In the genomic region with DNA sequence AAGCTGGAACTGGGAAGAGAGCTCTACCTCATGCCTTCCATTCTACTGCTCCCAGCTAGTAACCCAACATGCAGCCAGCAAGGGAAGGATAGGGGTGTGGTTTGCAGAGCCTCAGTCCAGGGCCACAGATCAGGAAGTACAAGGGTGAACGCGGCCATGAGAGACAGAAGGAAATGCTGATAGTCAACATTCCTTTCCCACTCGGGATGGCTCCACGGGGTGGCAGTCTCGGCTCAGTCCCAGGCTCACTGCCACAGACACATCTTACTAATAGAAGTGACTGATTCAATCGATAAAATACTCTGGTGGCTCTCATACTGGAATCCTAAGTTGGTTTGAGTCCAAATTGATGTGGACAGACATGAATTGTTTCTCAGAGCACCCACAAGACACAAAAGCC, we compare ENCODE assay signal across 9 mouse cellular contexts. TPM values are rescaled to one million over a fixed set of nuclear protein-coding genes. Genes with fewer than 3 reads are reported as not detected.
A peak's percentile ranks its signal among the peaks of the same experiment; 100 is the strongest.
DNase-seq lines count a peak whose midpoint lies in the region; ATAC-seq and TF ChIP-seq lines count a peak whose summit lies in the region.
"Had no signal": no experiment of that assay in that cellular context is flagged by ENCODE, and none has a peak within 500 bp of the region (broad histone marks: within the 10 kb centered on the region; RNA-seq: fewer than 3 reads in every experiment).

No protein-coding gene starts in this region.

- H3K36me3 ChIP-seq in midbrain, embryonic 14.5 days (ENCODE audit: control insufficient read depth, insufficient read depth, low read length), result peaks cover 45% of the 10 kb centered on the region
- H3K36me3 ChIP-seq in midbrain, embryonic 11.5 days (ENCODE audit: control insufficient read depth, insufficient read depth, low read length), result peaks cover 6% of the 10 kb centered on the region
- H3K36me3 ChIP-seq in heart, postnatal 0 days (replicated peaks; ENCODE audit: control insufficient read depth, insufficient read depth, low read length), result peaks cover 28% of the 10 kb centered on the region

- no peak overlapping the region for H3K4me3 ChIP-seq in midbrain, embryonic 14.5 days (replicated peaks; ENCODE audit: low read depth, low read length)
- H3K4me3 ChIP-seq in midbrain, embryonic 11.5 days (ENCODE audit: low read depth, low read length), result no peak overlapping the region
- H3K4me3 ChIP-seq in heart, postnatal 0 days (ENCODE audit: low read depth, low read length), result no peak overlapping the region
- H3K4me3 ChIP-seq: neural tube, embryonic 13.5 days had no signal

- no peak overlapping the region for H3K27ac ChIP-seq in midbrain, embryonic 14.5 days (replicated peaks; ENCODE audit: low read depth, low read length)
- H3K27ac ChIP-seq in midbrain, embryonic 11.5 days (ENCODE audit: low read depth, low read length), result no peak overlapping the region
- H3K27ac ChIP-seq in heart, postnatal 0 days (ENCODE audit: low read depth), result peak overlapping the region; percentile 35; the same call in 1 of the 2 replicates
- H3K27ac ChIP-seq: neural tube, embryonic 13.5 days had no signal

- peak; percentile 73 for TF ChIP-seq CTCF in heart, postnatal 0 days (IDR thresholded peaks at IDR 0.05; ENCODE audit: low read depth)

- H3K9me3 ChIP-seq in midbrain, embryonic 14.5 days (ENCODE audit: control insufficient read depth, low read length), result no peaks in the 10 kb centered on the region
- no peaks in the 10 kb centered on the region for H3K9me3 ChIP-seq in midbrain, embryonic 11.5 days (ENCODE audit: control insufficient read depth, low read length)
- H3K9me3 ChIP-seq in heart, postnatal 0 days (replicated peaks; ENCODE audit: control insufficient read depth, low read length), result no peaks in the 10 kb centered on the region
- H3K9me3 ChIP-seq: neural tube, embryonic 13.5 days had no signal

- no peak for TF ChIP-seq EP300 in heart, postnatal 0 days (IDR thresholded peaks at IDR 0.05; ENCODE audit: low read depth)

- H3K27me3 ChIP-seq in midbrain, embryonic 14.5 days (ENCODE audit: control insufficient read depth, insufficient read depth, low read length), result no peaks in the 10 kb centered on the region
- no peaks in the 10 kb centered on the region for H3K27me3 ChIP-seq in midbrain, embryonic 11.5 days (ENCODE audit: control insufficient read depth, insufficient read depth, low read length)
- H3K27me3 ChIP-seq in heart, postnatal 0 days (ENCODE audit: control insufficient read depth, insufficient read depth, low read length), result no peaks in the 10 kb centered on the region
- H3K27me3 ChIP-seq: neural tube, embryonic 13.5 days had no signal

- peak; percentile 35 for DNase-seq in midbrain, embryonic 14.5 days
- DNase-seq in midbrain, embryonic 11.5 days (ENCODE audit: low spot score, missing footprints), result no peak
- DNase-seq in adrenal gland, postnatal 14 days, result peak; percentile 79
- peak; percentile 59 for DNase-seq in heart, postnatal 0 days (ENCODE audit: low spot score)
- peak; percentile 34 to 61 for DNase-seq in layer of hippocampus, postnatal 10 days (ENCODE audit: low spot score in 2 of 2)
- peak; percentile 42 for DNase-seq in right cerebral cortex, postnatal 14 days
- no peak for DNase-seq in cerebellum, adult 8-10 months
- no peak for DNase-seq in cerebellum, adult 18-20 months

- H3K9ac ChIP-seq in midbrain, embryonic 14.5 days (replicated peaks; ENCODE audit: low read length), result no peak overlapping the region
- no peak overlapping the region for H3K9ac ChIP-seq in midbrain, embryonic 11.5 days (ENCODE audit: low read length)
- H3K9ac ChIP-seq in heart, postnatal 0 days (replicated peaks; ENCODE audit: low read depth, low read length), result no peak overlapping the region
- H3K9ac ChIP-seq: neural tube, embryonic 13.5 days had no signal

- 88% methylated on average over 6 of the region's 6 CpGs for WGBS in midbrain, embryonic 14.5 days
- WGBS in midbrain, embryonic 11.5 days, result 92% methylated on average over 6 of the region's 6 CpGs
- WGBS in heart, postnatal 0 days, result 13% methylated on average over 6 of the region's 6 CpGs

- no peak overlapping the region for H3K4me2 ChIP-seq in midbrain, embryonic 14.5 days (ENCODE audit: low read length)
- H3K4me2 ChIP-seq in midbrain, embryonic 11.5 days, result no peak overlapping the region
- H3K4me2 ChIP-seq in heart, postnatal 0 days (ENCODE audit: low read depth, low read length), result no peak overlapping the region
- H3K4me2 ChIP-seq: neural tube, embryonic 13.5 days had no signal

- ATAC-seq in midbrain, embryonic 14.5 days (ENCODE audit: low FRiP score, low TSS enrichment), result no peak
- no peak for ATAC-seq in midbrain, embryonic 11.5 days (ENCODE audit: low FRiP score)
- ATAC-seq in heart, postnatal 0 days (ENCODE audit: insufficient read depth, low read depth), result peak; percentile 73

- H3K4me1 ChIP-seq in midbrain, embryonic 14.5 days (ENCODE audit: control insufficient read depth, insufficient read depth, low read length), result no peaks in the 10 kb centered on the region
- no peaks in the 10 kb centered on the region for H3K4me1 ChIP-seq in midbrain, embryonic 11.5 days (ENCODE audit: control insufficient read depth, insufficient read depth, low read length)
- no peaks in the 10 kb centered on the region for H3K4me1 ChIP-seq in heart, postnatal 0 days (ENCODE audit: control insufficient read depth, insufficient read depth)
- H3K4me1 ChIP-seq: neural tube, embryonic 13.5 days had no signal

RNA-seq across cellular contexts. Expression of a gene that starts 17.7 kb away (rescaled TPM):
- polyA plus RNA-seq in midbrain, embryonic 14.5 days (2014; fragmentation: Nextera tagmentation; extraction: Ambion mirVana), result 33.4 and 36.9 TPM in 2 replicates
- 83.8 and 85.1 TPM in 2 replicates for polyA plus RNA-seq in midbrain, embryonic 11.5 days (2014; fragmentation: Nextera tagmentation; extraction: Ambion mirVana)
- 33.4 and 35.7 TPM in 2 replicates for total RNA-seq in adrenal gland, postnatal 14 days (2021)
- 32.2 and 50.4 TPM in 2 replicates for total RNA-seq in heart, postnatal 0 days (2014; rRNA removed; ENCODE audit: low replicate concordance)
- 34.1 and 35.4 TPM in 2 replicates for polyA plus RNA-seq in heart, postnatal 0 days (2015; fragmentation: Nextera tagmentation; extraction: Ambion mirVana)
- total RNA-seq in layer of hippocampus, postnatal 10 days (2021), result 10 to 100 TPM; 23.2 to 24.5 TPM

RNA-seq across cellular contexts. Expression of a gene that starts 27.8 kb away (rescaled TPM):
- 1.6 and 2.5 TPM in 2 replicates for polyA plus RNA-seq in midbrain, embryonic 14.5 days (2014; fragmentation: Nextera tagmentation; extraction: Ambion mirVana)
- polyA plus RNA-seq in midbrain, embryonic 11.5 days (2014; fragmentation: Nextera tagmentation; extraction: Ambion mirVana), result 11.3 and 15.4 TPM in 2 replicates
- total RNA-seq in adrenal gland, postnatal 14 days (2021), result 27.6 and 35.4 TPM in 2 replicates
- total RNA-seq in heart, postnatal 0 days (2014; rRNA removed; ENCODE audit: low replicate concordance), result 0.08 and 0.15 TPM in 2 replicates
- polyA plus RNA-seq in heart, postnatal 0 days (2015; fragmentation: Nextera tagmentation; extraction: Ambion mirVana), result 0.11 and 0.12 TPM in 2 replicates
- under 1 TPM; 0.57 to 0.76 TPM for total RNA-seq in layer of hippocampus, postnatal 10 days (2021)

Comparison
In these comparisons a context has a peak if more than half of its experiments do, and no peak if none do; other contexts are left out.
1. DNase-seq: peak in midbrain, embryonic 14.5 days (single experiment), adrenal gland, postnatal 14 days (single experiment), heart, postnatal 0 days (single experiment), layer of hippocampus, postnatal 10 days (2 of 2) and right cerebral cortex, postnatal 14 days (single experiment); none in midbrain, embryonic 11.5 days (single experiment), cerebellum, adult 8-10 months (single experiment) and cerebellum, adult 18-20 months (0 of 2).
2. RNA of a gene that starts 27.8 kb away (total RNA-seq): 27.6 to 35.4 TPM in adrenal gland, postnatal 14 days; 0.57 to 0.76 TPM in layer of hippocampus, postnatal 10 days and 0.08 to 0.15 TPM in heart, postnatal 0 days; every median in the first group is over 10 times any median in the second.